Mouse (Mus musculus): ENCODE data around the gene Lrrn4cl. TPM values are rescaled to one million over a fixed set of nuclear protein-coding genes. Genes with fewer than 3 reads are reported as not detected.
"Not testable (repeated sequence)": the region's sequence is repeated elsewhere in the genome, so short reads cannot be mapped to it uniquely, and the experiment has no call there.

Lrrn4cl gene
- polyA plus RNA-seq (2017; shearing (Covaris generic)): not detected

GRCm38 (mm10) chr19:8850402-8850901, at the start of gene Lrrn4cl:
TSS of gene Lrrn4cl (plus strand) at chr19:8850768.
- no peak for ATAC-seq

- ATAC-seq: peak; percentile 92
These were observed 48.3 kb upstream of the Lrrn4cl start, which contains the start of gene Zbtb3 for GRCm38 (mm10) chr19:8802130-8802821. TSS of gene Zbtb3 (plus strand) at chr19:8802555.

- ATAC-seq: no peak
These were observed 47.3 kb upstream of the Lrrn4cl start for GRCm38 (mm10) chr19:8803204-8803780.

- no peak for ATAC-seq
These were observed 46.5 kb upstream of the Lrrn4cl start for GRCm38 (mm10) chr19:8803879-8804660.

- no peak for ATAC-seq
These were observed 43.8 kb upstream of the Lrrn4cl start for GRCm38 (mm10) chr19:8806810-8807209.

- no peak for ATAC-seq
These were observed 34.8 kb upstream of the Lrrn4cl start for GRCm38 (mm10) chr19:8815812-8816211.

- no peak for ATAC-seq
These were observed 33.6 kb upstream of the Lrrn4cl start for GRCm38 (mm10) chr19:8817001-8817400.

- ATAC-seq: no peak
These were observed 32.2 kb upstream of the Lrrn4cl start for GRCm38 (mm10) chr19:8818301-8818798.

- peak; percentile 66 for ATAC-seq
These were observed 31.6 kb upstream of the Lrrn4cl start, which contains the start of gene Ttc9c for GRCm38 (mm10) chr19:8818801-8819595. TSS of gene Ttc9c (minus strand) at chr19:8819333.

- peak; percentile 81 for ATAC-seq
These were observed 30.8 kb upstream of the Lrrn4cl start, which contains the start of gene Hnrnpul2 for GRCm38 (mm10) chr19:8819596-8820423. TSS of gene Hnrnpul2 (plus strand) at chr19:8820010.

- ATAC-seq: no peak
These were observed 30.1 kb upstream of the Lrrn4cl start for GRCm38 (mm10) chr19:8820424-8820956.

- ATAC-seq: no peak
These were observed 29.4 kb upstream of the Lrrn4cl start for GRCm38 (mm10) chr19:8821146-8821545.

- no peak for ATAC-seq
These were observed 27.9 kb upstream of the Lrrn4cl start for GRCm38 (mm10) chr19:8822696-8823095.

GRCm38 (mm10) chr19:8829660-8830059, 20.9 kb upstream of the Lrrn4cl start, which contains the start of gene AC129217.1:
TSS of gene AC129217.1 (plus strand) at chr19:8829773.
- ATAC-seq: no peak

- no peak for ATAC-seq
These were observed 19.9 kb upstream of the Lrrn4cl start for GRCm38 (mm10) chr19:8830664-8831063.

- no peak for ATAC-seq
These were observed 19.3 kb upstream of the Lrrn4cl start for GRCm38 (mm10) chr19:8831262-8831661.

- no peak for ATAC-seq
These were observed 17.6 kb upstream of the Lrrn4cl start for GRCm38 (mm10) chr19:8832971-8833370.

GRCm38 (mm10) chr19:8836327-8836726, 14.2 kb upstream of the Lrrn4cl start:
- ATAC-seq: not testable (repeated sequence)

- peak; percentile 67 for ATAC-seq
These were observed 13.2 kb upstream of the Lrrn4cl start, which contains the start of gene Bscl2 for GRCm38 (mm10) chr19:8837251-8837791. TSS of gene Bscl2 (plus strand) at chr19:8837467.

GRCm38 (mm10) chr19:8838041-8838730, 12.4 kb upstream of the Lrrn4cl start:
- no peak for ATAC-seq
